Mouse (Mus musculus) liver, postnatal 0 days (tissue): ENCODE results near the gene Col23a1. TPM values are rescaled to one million over a fixed set of nuclear protein-coding genes. Genes with fewer than 3 reads are reported as not detected.

ENCODE experiments used
- ATAC-seq: fragments of 200-750 bp; cut with Nextera tagmentation; 2 replicates; pipeline ENCODE4 v1.8.0; 2017; ENCODE audit warnings: mild to moderate bottlenecking, moderate library complexity
- DNase-seq: peaks from one replicate; pipeline ENCODE4 v3.0.0-alpha.2; 2016
- H3K27ac ChIP-seq: fragments of 300-500 bp; sonication (generic); 2 replicates; pipeline ENCODE4 v1.5.1; 2014; ENCODE audit warnings: antibody characterized with exemption, moderate library complexity, mild to moderate bottlenecking, low read depth
- H3K27me3 ChIP-seq: fragments of 300-500 bp; sonication (generic); 2 replicates; pipeline ENCODE4 v1.6.1; 2014; ENCODE audit warnings: low read length, control low read depth, mixed read lengths; ENCODE audit not compliant: insufficient read depth
- H3K36me3 ChIP-seq: fragments of 300-500 bp; sonication (generic); replicated peaks from 2 replicates; pipeline ENCODE4 v1.6.1; 2014; ENCODE audit warnings: mild to moderate bottlenecking, control low read depth, low read length, moderate library complexity, mixed read lengths; ENCODE audit not compliant: insufficient read depth
- H3K4me1 ChIP-seq: fragments of 300-500 bp; sonication (generic); 2 replicates; pipeline ENCODE4 v1.6.1; 2014; ENCODE audit warnings: antibody characterized with exemption, mild to moderate bottlenecking, control low read depth; ENCODE audit not compliant: insufficient read depth
- H3K4me2 ChIP-seq: fragments of 300-500 bp; sonication (generic); 2 replicates; pipeline ENCODE4 v1.6.1; 2014; ENCODE audit warnings: low read depth, mild to moderate bottlenecking, low read length, moderate library complexity, mixed read lengths
- H3K4me3 ChIP-seq: fragments of 300-500 bp; sonication (generic); 2 replicates; pipeline ENCODE4 v1.5.1; 2014; ENCODE audit warnings: low read depth, low read length
- H3K9ac ChIP-seq: fragments of 300-500 bp; sonication (generic); replicated peaks from 2 replicates; pipeline ENCODE4 v1.6.1; 2014; ENCODE audit warnings: mild to moderate bottlenecking, moderate library complexity
- H3K9me3 ChIP-seq: fragments of 300-500 bp; sonication (generic); 2 replicates; pipeline ENCODE4 v1.6.1; 2016; ENCODE audit warnings: mild to moderate bottlenecking, control low read depth, low read length, mixed read lengths
- CTCF ChIP-seq: sonication (generic); IDR thresholded peaks from 2 replicates; pipeline ENCODE4 v1.5.1; 2016; ENCODE audit warnings: antibody characterized with exemption, low read depth
- EP300 ChIP-seq: IDR thresholded peaks from 2 replicates; pipeline ENCODE4 v1.6.1; 2016; ENCODE audit warnings: antibody characterized with exemption, low read depth, mild to moderate bottlenecking
- WGBS: fragments of 180-500 bp; shearing (Covaris S2); extraction: QIAGEN DNeasy Blood & Tissue Kit; methylation state at CpG from one replicate; pipeline ENCODE4 v1.1.7; 2014; ENCODE audit not compliant: insufficient replicate concordance; 5-methylcytosine and 5-hydroxymethylcytosine counted together
- polyA plus RNA-seq: library from polyadenylated mRNA; unstranded; fragments of >200 nt; fragmentation: Nextera tagmentation; extraction: Ambion mirVana; gene quantifications from 2 replicates; pipeline ENCODE4 v1.2.1, GENCODE M21; 2015

Gene Col23a1
- polyA plus RNA-seq, 1 experiment from 2014 or later = 0.13 TPM

GRCm38 (mm10) chr11:51551253-51551652 is 261.5 kb downstream of the Col23a1 start:
- Histone ChIP-seq H3K4me2 (no peak overlapping the region), H3K36me3 (no peaks in the 10 kb centered on the region), H3K27ac (no peak overlapping the region), H3K9me3 (no peaks in the 10 kb centered on the region), H3K4me3 (no peak overlapping the region), H3K27me3 (no peaks in the 10 kb centered on the region), H3K9ac (no peak overlapping the region), H3K4me1 (no peaks in the 10 kb centered on the region)
- no peak for ATAC-seq
- 23% methylated on average over 5 of the region's 5 CpGs for WGBS
- TF ChIP-seq EP300 = no peak
- TF ChIP-seq CTCF = no peak
- peak; percentile 32 for DNase-seq

- Histone ChIP-seq H3K4me2 (no peak overlapping the region), H3K36me3 (no peaks in the 10 kb centered on the region), H3K9me3 (no peaks in the 10 kb centered on the region), H3K4me3 (no peak overlapping the region), H3K4me1 (no peaks in the 10 kb centered on the region), H3K27me3 (no peaks in the 10 kb centered on the region), H3K27ac (no peak overlapping the region), H3K9ac (no peak overlapping the region)
- TF ChIP-seq CTCF (no peak), EP300 (no peak)
- 62% methylated on average over 3 of the region's 3 CpGs for WGBS
- DNase-seq (no peak), ATAC-seq (no peak)
Observed at GRCm38 (mm10) chr11:51552091-51552490, 262.4 kb downstream of the Col23a1 start.

GRCm38 (mm10) chr11:51554590-51554989 is 264.9 kb downstream of the Col23a1 start:
- 72% methylated on average over 9 of the region's 10 CpGs for WGBS
- no peaks in the 10 kb centered on the region for H3K27me3 ChIP-seq
- no peak for ATAC-seq

GRCm38 (mm10) chr11:51555066-51555465 is 265.3 kb downstream of the Col23a1 start:
- no peaks in the 10 kb centered on the region for H3K27me3 ChIP-seq
- H3K4me1 ChIP-seq = no peaks in the 10 kb centered on the region
- H3K9ac ChIP-seq = no peak overlapping the region
- H3K9me3 ChIP-seq = no peaks in the 10 kb centered on the region
- H3K36me3 ChIP-seq = no peaks in the 10 kb centered on the region
- H3K27ac ChIP-seq = no peak overlapping the region
- DNase-seq (no peak), ATAC-seq (no peak)
- H3K4me2 ChIP-seq = no peak overlapping the region
- TF ChIP-seq EP300 (no peak), CTCF (no peak)
- no peak overlapping the region for H3K4me3 ChIP-seq
- 55% methylated on average over 2 of the region's 2 CpGs for WGBS

More at GRCm38 (mm10) chr11:51554590-51554989, 264.9 kb downstream of the Col23a1 start:
- H3K9me3 ChIP-seq = no peaks in the 10 kb centered on the region
- H3K36me3 ChIP-seq = no peaks in the 10 kb centered on the region
- H3K4me2 ChIP-seq = no peak overlapping the region
- no peaks in the 10 kb centered on the region for H3K4me1 ChIP-seq
- no peak overlapping the region for H3K27ac ChIP-seq
- DNase-seq = no peak
- H3K4me3 ChIP-seq = no peak overlapping the region
- no peak overlapping the region for H3K9ac ChIP-seq
- TF ChIP-seq CTCF (no peak), EP300 (no peak)

- H3K9ac ChIP-seq = no peak overlapping the region
- no peaks in the 10 kb centered on the region for H3K36me3 ChIP-seq
- H3K4me1 ChIP-seq = no peaks in the 10 kb centered on the region
- no peaks in the 10 kb centered on the region for H3K27me3 ChIP-seq
- 63% methylated on average over 1 of the region's 1 CpGs for WGBS
- no peaks in the 10 kb centered on the region for H3K9me3 ChIP-seq
- no peak overlapping the region for H3K4me2 ChIP-seq
- ATAC-seq (no peak), DNase-seq (no peak)
- H3K4me3 ChIP-seq = no peak overlapping the region
- H3K27ac ChIP-seq = no peak overlapping the region
- TF ChIP-seq EP300 (no peak), CTCF (no peak)
Observed at GRCm38 (mm10) chr11:51563276-51563675, 273.6 kb downstream of the Col23a1 start.

GRCm38 (mm10) chr11:51565062-51565461 is 275.3 kb downstream of the Col23a1 start:
- DNase-seq = peak; percentile 49
- no peaks in the 10 kb centered on the region for H3K27me3 ChIP-seq
- H3K9ac ChIP-seq = no peak overlapping the region
- no peak overlapping the region for H3K27ac ChIP-seq
- no peaks in the 10 kb centered on the region for H3K36me3 ChIP-seq
- H3K4me1 ChIP-seq = no peaks in the 10 kb centered on the region
- H3K9me3 ChIP-seq = no peaks in the 10 kb centered on the region
- ATAC-seq = peak; percentile 72
- no peak overlapping the region for H3K4me2 ChIP-seq
- no peak overlapping the region for H3K4me3 ChIP-seq
- 11% methylated on average over 3 of the region's 3 CpGs for WGBS
- TF ChIP-seq CTCF (peak; percentile 13; the same call in 1 of the 2 replicates), EP300 (no peak)

GRCm38 (mm10) chr11:51565951-51566350 is 276.2 kb downstream of the Col23a1 start:
- Histone ChIP-seq H3K36me3 (no peaks in the 10 kb centered on the region), H3K4me3 (no peak overlapping the region), H3K4me1 (no peaks in the 10 kb centered on the region), H3K27ac (no peak overlapping the region), H3K27me3 (no peaks in the 10 kb centered on the region), H3K9me3 (no peaks in the 10 kb centered on the region), H3K4me2 (no peak overlapping the region), H3K9ac (no peak overlapping the region)
- 82% methylated on average over 6 of the region's 6 CpGs for WGBS
- DNase-seq (no peak), ATAC-seq (no peak)
- no peak for TF ChIP-seq EP300
- peak; percentile 55 for TF ChIP-seq CTCF
